Mouse (Mus musculus): Measurements from ENCODE around the gene Chn1.

DNA sequence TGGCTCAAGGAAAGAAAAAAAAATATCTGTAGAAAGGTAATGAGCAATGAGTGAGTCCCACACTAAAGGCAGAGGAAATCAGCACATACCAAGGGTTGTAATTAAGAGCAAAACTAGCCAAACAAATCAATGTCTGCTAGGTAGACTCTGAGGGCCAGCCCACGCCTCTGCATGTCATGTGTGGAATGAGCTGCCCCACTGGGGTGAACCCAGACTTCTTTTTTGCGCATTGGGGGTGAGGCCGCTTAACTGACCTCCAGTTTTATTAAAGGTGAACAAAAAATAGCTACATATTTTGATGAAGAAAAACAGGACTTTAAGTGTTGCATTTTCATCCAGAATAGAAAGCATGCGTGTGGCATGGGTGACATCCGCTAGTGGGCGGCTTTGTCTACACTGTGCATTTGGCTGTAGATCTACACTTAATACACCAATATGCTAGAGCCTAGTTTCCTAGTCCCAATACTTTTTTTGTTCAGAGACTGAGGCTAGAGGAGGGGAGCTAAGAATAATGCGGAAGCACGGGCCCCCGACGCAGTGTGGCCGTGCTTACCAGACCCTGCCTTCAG lies 114.5 kb downstream of the Chn1 start:
- no peak for TF ChIP-seq CTCF (IDR thresholded peaks at IDR 0.05; ENCODE audit: control insufficient read depth, insufficient read depth, insufficient read length)
- no peak for TF ChIP-seq MYOG (IDR thresholded peaks at IDR 0.05; ENCODE audit: control insufficient read depth, extremely low read depth, insufficient read length)
- TF ChIP-seq CEBPB (IDR thresholded peaks at IDR 0.05; ENCODE audit: low read depth): no peak
- TF ChIP-seq MAX (IDR thresholded peaks at IDR 0.05): no peak
- no peak for TF ChIP-seq USF1 (IDR thresholded peaks at IDR 0.05; ENCODE audit: low read depth)
- TF ChIP-seq FOSL1 (IDR thresholded peaks at IDR 0.05; ENCODE audit: insufficient read depth, low read length, poor library complexity, severe bottlenecking): no peak
- no peak for TF ChIP-seq MYOD1 (IDR thresholded peaks at IDR 0.05; ENCODE audit: control insufficient read depth, insufficient read length, low read depth)
